Mouse (Mus musculus) cortical plate, adult 2 months (tissue): Measurements from ENCODE around the gene Plekhg4.

Experiments
- CTCF ChIP-seq: fragments of 200-500 bp; IDR thresholded peaks from 2 replicates; pipeline ENCODE4 v1.5.1; 2011; ENCODE audit warnings: mild to moderate bottlenecking, control low read depth, low read length; ENCODE audit not compliant: insufficient read depth; ENCODE audit errors: extremely low read depth
- POLR2A ChIP-seq: fragments of 200-500 bp; IDR thresholded peaks from 2 replicates; pipeline ENCODE4 v1.6.1; 2011; ENCODE audit warnings: mild to moderate bottlenecking, low read length, control low read depth; ENCODE audit not compliant: insufficient read depth; ENCODE audit errors: extremely low read depth

DNA sequence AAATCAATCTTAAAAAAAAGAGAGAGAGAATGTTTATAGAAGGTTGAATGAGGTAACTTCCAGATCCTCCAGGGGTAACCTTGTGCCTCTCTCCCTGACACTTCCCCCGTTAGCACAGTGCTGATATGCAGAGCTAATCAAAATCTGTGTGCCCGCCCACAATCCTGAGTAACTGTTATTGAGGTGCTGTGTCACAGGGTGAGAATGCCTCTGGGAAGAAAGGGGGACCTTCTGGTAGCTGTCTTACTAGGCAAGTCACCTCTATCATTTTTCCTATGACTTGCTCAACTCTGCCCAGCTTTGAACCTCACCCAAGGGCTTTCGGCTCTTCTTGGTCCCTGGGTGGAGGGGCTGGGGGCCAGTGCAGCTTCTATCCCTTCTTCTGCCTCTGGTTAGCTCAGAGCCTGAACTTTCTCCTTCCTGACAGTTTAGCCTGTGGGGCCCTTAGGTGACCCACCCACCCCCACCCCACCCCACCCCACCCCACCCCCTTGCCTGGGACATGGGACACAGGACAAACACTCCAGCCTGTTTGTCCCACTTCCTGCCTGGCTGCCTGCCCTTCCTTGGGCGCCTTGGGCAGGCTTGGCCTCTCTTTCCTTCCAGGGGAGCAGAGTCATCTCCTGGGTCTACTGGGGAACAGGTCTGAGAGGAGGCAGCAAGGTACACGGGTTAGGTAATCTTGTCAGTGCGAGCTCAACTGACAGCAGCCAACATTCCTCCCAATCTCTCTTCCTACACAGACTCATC lies 33.0 kb upstream of the Plekhg4 start:
- TF ChIP-seq CTCF (no peak), POLR2A (no peak)
